Mouse (Mus musculus): ENCODE measurements around the gene 9230112D13Rik. TPM values are rescaled to one million over a fixed set of nuclear protein-coding genes. Genes with fewer than 3 reads are reported as not detected.

9230112D13Rik gene
- not detected for total RNA-seq (2023)

DNA sequence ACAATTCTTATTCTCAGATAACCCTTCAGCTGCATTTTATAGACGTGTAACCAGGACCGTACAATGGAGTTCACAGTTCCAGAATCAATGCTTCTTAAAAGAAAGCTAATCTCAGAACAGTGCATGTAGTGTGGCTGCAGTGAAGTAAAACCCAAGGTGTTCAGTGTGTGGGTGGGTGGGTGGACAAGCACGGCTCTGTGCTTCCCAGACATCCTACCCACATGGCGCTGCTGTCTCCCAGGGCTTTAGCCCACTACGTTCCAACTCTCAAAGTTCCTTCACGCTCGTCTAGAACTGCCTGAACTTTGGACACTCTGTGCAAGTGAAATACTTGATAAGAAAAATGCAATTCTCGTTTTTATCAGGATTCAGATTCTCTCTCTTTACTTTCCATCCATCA, at the start of gene 9230112D13Rik:
Gene 9230112D13Rik, minus strand, starts transcription at position 101 of the 400 bp plus-strand sequence.

DNA sequence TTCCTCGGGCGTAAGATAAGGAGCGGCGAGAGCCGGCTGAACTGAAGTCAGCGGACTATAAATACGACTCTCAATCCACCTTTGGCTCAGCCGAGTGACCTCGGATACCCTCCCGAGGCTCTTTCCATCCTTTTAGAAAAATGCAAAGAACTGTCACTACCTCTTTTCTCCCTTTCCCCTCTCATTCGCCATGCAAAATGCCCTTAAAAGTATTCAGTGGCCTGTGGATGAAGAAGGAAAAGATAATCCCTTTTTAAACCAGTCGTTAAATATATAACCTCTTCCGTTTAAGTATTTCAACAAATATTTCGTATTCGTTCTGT, 19.3 kb downstream of the 9230112D13Rik start, which contains the start of gene Bmpr1a:
Gene Bmpr1a, minus strand, starts transcription at position 17 of the 323 bp plus-strand sequence.

Other genes with a start within 250 kb of the 9230112D13Rik start
- gene Shld2, start 212.3 kb downstream of the 9230112D13Rik start, total RNA-seq (2023): 20.6 TPM
- gene Glud1, start 212.1 kb downstream of the 9230112D13Rik start, total RNA-seq (2023): 153 TPM
- not detected for gene Fam25c, start 167.4 kb downstream of the 9230112D13Rik start, total RNA-seq (2023)
- not detected for gene Sncg, start 148.0 kb downstream of the 9230112D13Rik start, total RNA-seq (2023)
- 0.44 TPM for gene Mmrn2, start 147.3 kb downstream of the 9230112D13Rik start, total RNA-seq (2023)
- gene Bmpr1a, start 19.5 kb downstream of the 9230112D13Rik start, total RNA-seq (2023): 1.9 TPM
- not detected for gene Ldb3, start 65.9 kb upstream of the 9230112D13Rik start, total RNA-seq (2023)
- not detected for gene Opn4, start 77.3 kb upstream of the 9230112D13Rik start, total RNA-seq (2023)
- gene Wapl, start 151.1 kb upstream of the 9230112D13Rik start, total RNA-seq (2023): 105 TPM

Data from CD4-positive naive resting alpha-beta T cell, adult 76 days (primary cell).